Comparison of ENCODE assay signal across 7 mouse cellular contexts in the genomic region with DNA sequence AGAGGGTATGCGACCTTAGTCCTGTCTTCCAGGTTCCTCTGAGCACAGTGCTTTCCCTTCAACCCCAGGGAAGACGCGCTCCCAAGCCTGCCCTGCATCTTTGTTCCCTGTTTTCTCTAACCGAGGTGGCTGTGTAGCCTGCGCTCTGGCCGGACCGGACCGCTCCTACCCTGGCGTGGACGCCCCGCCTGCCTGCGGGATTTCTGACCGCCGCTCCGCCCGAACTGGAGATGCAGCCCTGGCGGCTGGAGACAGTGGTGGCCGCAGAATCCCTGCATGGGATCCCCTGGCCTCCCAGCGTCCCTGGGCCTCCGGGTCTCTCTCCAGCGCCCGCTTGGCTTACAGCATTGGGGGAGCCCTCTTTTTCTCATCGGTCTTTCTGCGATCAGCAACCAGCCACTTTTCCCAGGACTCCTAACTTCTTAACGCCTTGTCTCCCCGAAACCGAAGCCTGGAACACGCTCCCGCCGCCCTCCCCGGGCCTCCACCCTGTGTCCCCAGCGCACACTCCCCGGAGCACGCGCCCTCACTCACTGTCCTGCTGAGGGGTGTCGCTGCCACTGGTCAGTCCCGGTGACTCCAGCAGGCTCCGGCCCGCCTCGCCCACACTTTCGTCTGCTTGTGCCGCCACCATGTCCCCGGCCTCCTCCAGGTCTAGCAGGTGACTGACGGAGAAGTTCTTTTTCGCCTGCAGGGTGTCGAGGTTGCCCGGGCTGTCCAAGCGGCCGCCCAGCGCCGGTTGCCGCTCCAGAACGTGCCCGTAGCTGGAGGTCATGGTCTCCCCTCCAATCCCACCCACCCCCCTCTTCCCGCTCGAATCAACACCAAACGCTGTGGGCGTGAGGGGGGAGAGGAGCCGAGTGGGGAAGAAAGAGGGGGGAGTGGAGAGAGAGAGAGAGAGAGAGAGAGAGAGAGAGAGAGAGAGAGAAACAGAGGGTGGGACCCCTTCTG. TPM values are rescaled to one million over a fixed set of nuclear protein-coding genes. Genes with fewer than 3 reads are reported as not detected.
A peak's percentile ranks its signal among the peaks of the same experiment; 100 is the strongest.
DNase-seq lines count a peak whose midpoint lies in the region; ATAC-seq lines count a peak whose summit lies in the region.

No protein-coding gene starts in this region.

- ATAC-seq in hindbrain, embryonic 12.5 days (ENCODE audit: low FRiP score) = peak; percentile 46
- 0 out of 2 replicates have a peak, but pooled peaks have one; percentile 34 for ATAC-seq in liver, embryonic 11.5 days (replicated peaks; ENCODE audit: low FRiP score)
- peak; percentile 45; the same call in 1 of the 2 replicates for ATAC-seq in neural tube, embryonic 13.5 days (ENCODE audit: low read depth)

- peak overlapping the region; percentile 88 for H3K27ac ChIP-seq in hindbrain, embryonic 12.5 days
- H3K27ac ChIP-seq in liver, embryonic 11.5 days (ENCODE audit: low read depth, low read length) = no peak overlapping the region; the same call in 1 of the 2 replicates
- peak overlapping the region; percentile 2; the same call in 1 of the 2 replicates for H3K27ac ChIP-seq in neural tube, embryonic 13.5 days (replicated peaks)

- H3K4me1 ChIP-seq in hindbrain, embryonic 12.5 days = peaks cover 38% of the 10 kb centered on the region
- no peaks in the 10 kb centered on the region; the same call in 1 of the 2 replicates for H3K4me1 ChIP-seq in liver, embryonic 11.5 days (replicated peaks; ENCODE audit: control insufficient read depth, insufficient read depth, low read length)
- H3K4me1 ChIP-seq in neural tube, embryonic 13.5 days (replicated peaks) = peaks cover 58% of the 10 kb centered on the region

- peak overlapping the region; percentile 61 for H3K4me2 ChIP-seq in hindbrain, embryonic 12.5 days (replicated peaks)
- peak overlapping the region; percentile 69 for H3K4me2 ChIP-seq in liver, embryonic 11.5 days
- peak overlapping the region; percentile 62 for H3K4me2 ChIP-seq in neural tube, embryonic 13.5 days

- DNase-seq in Muller cell, postnatal 12 days (ENCODE audit: inconsistent ontology term) = peak; percentile 62
- DNase-seq in adrenal gland, postnatal 14 days = peak; percentile 67
- peak; percentile 71 for DNase-seq in gastrocnemius, adult 18-20 months (ENCODE audit: low spot score)
- peak; percentile 54 for DNase-seq in liver, embryonic 11.5 days (ENCODE audit: low spot score)
- no peak for DNase-seq in c-Kit-positive CD71-positive TER-119-positive erythroid progenitor cells, embryonic 14.5 days (ENCODE audit: low spot score)

- H3K27me3 ChIP-seq in hindbrain, embryonic 12.5 days = peaks cover 95% of the 10 kb centered on the region
- peaks cover 82% of the 10 kb centered on the region for H3K27me3 ChIP-seq in liver, embryonic 11.5 days (replicated peaks; ENCODE audit: control insufficient read depth, insufficient read depth, low read length)
- peaks cover 98% of the 10 kb centered on the region for H3K27me3 ChIP-seq in neural tube, embryonic 13.5 days

- H3K4me3 ChIP-seq in hindbrain, embryonic 12.5 days = peak overlapping the region; percentile 48
- H3K4me3 ChIP-seq in liver, embryonic 11.5 days (ENCODE audit: low read depth, low read length) = peak overlapping the region; percentile 48
- peak overlapping the region; percentile 41 for H3K4me3 ChIP-seq in neural tube, embryonic 13.5 days

- peak overlapping the region; percentile 74 for H3K9ac ChIP-seq in hindbrain, embryonic 12.5 days
- H3K9ac ChIP-seq in liver, embryonic 11.5 days (ENCODE audit: low read depth, low read length) = no peak overlapping the region
- H3K9ac ChIP-seq in neural tube, embryonic 13.5 days = peak overlapping the region; percentile 66

- WGBS in hindbrain, embryonic 12.5 days = 1% methylated on average over 57 of the region's 59 CpGs
- WGBS in liver, embryonic 11.5 days = 2% methylated on average over 59 of the region's 59 CpGs
- whole genome bisulfite sequencing in neural tube, embryonic 13.5 days = under 1% methylated on average over 56 of the region's 59 CpGs

- H3K36me3 ChIP-seq in hindbrain, embryonic 12.5 days = no peaks in the 10 kb centered on the region
- H3K36me3 ChIP-seq in liver, embryonic 11.5 days (ENCODE audit: control insufficient read depth, insufficient read depth, low read length) = no peaks in the 10 kb centered on the region
- H3K36me3 ChIP-seq in neural tube, embryonic 13.5 days = no peaks in the 10 kb centered on the region

- 0 out of 2 replicates have a peak, but pooled peaks cover 3% of the 10 kb centered on the region for H3K9me3 ChIP-seq in hindbrain, embryonic 12.5 days (replicated peaks)
- no peaks in the 10 kb centered on the region for H3K9me3 ChIP-seq in liver, embryonic 11.5 days (ENCODE audit: control insufficient read depth, low read length)
- H3K9me3 ChIP-seq in neural tube, embryonic 13.5 days = no peaks in the 10 kb centered on the region

RNA-seq across cellular contexts. Expression of a gene that starts 1.4 kb away (rescaled TPM):
- 9.8 and 11.2 TPM in 2 replicates for total RNA-seq in adrenal gland, postnatal 14 days (2021)
- total RNA-seq in gastrocnemius, adult 18-20 months (2021) = 10 to 100 TPM; 43.6 to 51.3 TPM
- polyA plus RNA-seq in hindbrain, embryonic 12.5 days (2016; fragmentation: Nextera tagmentation; extraction: Ambion mirVana) = 81.5 and 83.2 TPM in 2 replicates
- polyA plus RNA-seq in liver, embryonic 11.5 days (2014; fragmentation: Nextera tagmentation; extraction: Ambion mirVana) = 3.0 and 3.3 TPM in 2 replicates
- polyA plus RNA-seq in neural tube, embryonic 13.5 days (2015; fragmentation: Nextera tagmentation; extraction: Ambion mirVana) = 5.6 and 13.7 TPM in 2 replicates
